Mouse (Mus musculus): ENCODE measurements around the gene Shkbp1.

DNA sequence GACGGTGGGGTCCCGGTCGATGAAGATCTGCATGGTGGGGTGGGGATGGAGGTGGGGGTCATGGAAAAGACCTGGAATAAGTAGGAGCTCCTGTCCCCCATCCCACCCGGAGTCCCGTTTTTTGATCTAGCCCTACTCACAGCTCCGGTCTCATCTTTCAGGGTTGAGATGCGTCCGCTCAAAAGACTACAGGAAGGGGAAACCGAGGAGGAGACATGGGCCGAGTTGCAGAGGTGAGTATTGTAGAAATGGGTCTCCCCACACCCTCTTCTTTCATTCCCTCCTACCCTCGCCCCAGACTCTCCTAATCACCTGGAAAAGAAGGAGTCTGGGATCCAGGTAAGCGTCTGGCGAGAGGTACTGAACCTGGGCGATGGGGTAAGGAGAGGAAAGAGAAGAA, 558 bp downstream of the Shkbp1 start:
- TF ChIP-seq CTCF (IDR thresholded peaks at IDR 0.05) (no peak), EP300 (IDR thresholded peaks at IDR 0.05) (no peak)
